Mouse (Mus musculus) frontal cortex, postnatal 25 days (tissue): ENCODE data around the gene Nop9.
A peak's percentile ranks its signal among the peaks of the same experiment; 100 is the strongest.

Experiments used
- DNase-seq, 2 experiments: peaks; one replicate each; pipeline ENCODE4 v3.0.0; 2022; ENCODE audit warnings: low spot score in 2 of 2

Gene Nop9

GRCm38 (mm10) chr14:55727889-55728685, 17.4 kb upstream of the Nop9 start:
- no peak for DNase-seq

- no peak for DNase-seq
Observed at GRCm38 (mm10) chr14:55730116-55730515, 15.4 kb upstream of the Nop9 start.

- DNase-seq = no peak
Observed at GRCm38 (mm10) chr14:55730531-55731032, 14.9 kb upstream of the Nop9 start.

GRCm38 (mm10) chr14:55733889-55734288, 11.6 kb upstream of the Nop9 start:
- DNase-seq = no peak

- no peak for DNase-seq
Observed at GRCm38 (mm10) chr14:55734869-55735268, 10.6 kb upstream of the Nop9 start.

- DNase-seq = no peak
Observed at GRCm38 (mm10) chr14:55735334-55735733, 10.2 kb upstream of the Nop9 start.

GRCm38 (mm10) chr14:55735758-55736157, 9.7 kb upstream of the Nop9 start:
- DNase-seq = no peak

- DNase-seq = no peak
Observed at GRCm38 (mm10) chr14:55737086-55737687, 8.3 kb upstream of the Nop9 start.

- peak; percentile 85 to 89 for DNase-seq
Observed at GRCm38 (mm10) chr14:55743711-55744110, 1.8 kb upstream of the Nop9 start.

GRCm38 (mm10) chr14:55745861-55746237, 356 bp downstream of the Nop9 start:
- DNase-seq = no peak

- no peak for DNase-seq
Observed at GRCm38 (mm10) chr14:55747051-55747847, 1.8 kb downstream of the Nop9 start.

GRCm38 (mm10) chr14:55757566-55757965, 12.1 kb downstream of the Nop9 start:
- no peak for DNase-seq

- DNase-seq = no peak
Observed at GRCm38 (mm10) chr14:55758363-55758784, 12.9 kb downstream of the Nop9 start, which contains the start of gene Cideb. TSS of gene Cideb (minus strand) at chr14:55758458.

GRCm38 (mm10) chr14:55760156-55760555, 14.7 kb downstream of the Nop9 start:
- peak; percentile 85 to 86 for DNase-seq

GRCm38 (mm10) chr14:55761163-55761562, 15.7 kb downstream of the Nop9 start, which contains the start of gene Ltb4r2:
TSS of gene Ltb4r2 (plus strand) at chr14:55761428.
- no peak for DNase-seq

- no peak for DNase-seq
Observed at GRCm38 (mm10) chr14:55762001-55762821, 16.7 kb downstream of the Nop9 start.

- DNase-seq = no peak
Observed at GRCm38 (mm10) chr14:55763166-55763565, 17.7 kb downstream of the Nop9 start.

- no peak for DNase-seq
Observed at GRCm38 (mm10) chr14:55765696-55766095, 20.2 kb downstream of the Nop9 start, which contains the start of gene Ltb4r1. TSS of gene Ltb4r1 (plus strand) at chr14:55765962.

- DNase-seq = no peak
Observed at GRCm38 (mm10) chr14:55767519-55768414, 22.3 kb downstream of the Nop9 start.

GRCm38 (mm10) chr14:55768555-55768954, 23.1 kb downstream of the Nop9 start:
- no peak for DNase-seq
